Mouse (Mus musculus) MEL-GATA-1-ER (cell line): Measurements from ENCODE around the gene Oard1.

Experiments used
- DNase-seq: peaks from one replicate; pipeline ENCODE4 v3.0.0-alpha.2; 2012; ENCODE audit warnings: low read depth; ENCODE audit errors: extremely low read depth

Oard1 gene

DNA sequence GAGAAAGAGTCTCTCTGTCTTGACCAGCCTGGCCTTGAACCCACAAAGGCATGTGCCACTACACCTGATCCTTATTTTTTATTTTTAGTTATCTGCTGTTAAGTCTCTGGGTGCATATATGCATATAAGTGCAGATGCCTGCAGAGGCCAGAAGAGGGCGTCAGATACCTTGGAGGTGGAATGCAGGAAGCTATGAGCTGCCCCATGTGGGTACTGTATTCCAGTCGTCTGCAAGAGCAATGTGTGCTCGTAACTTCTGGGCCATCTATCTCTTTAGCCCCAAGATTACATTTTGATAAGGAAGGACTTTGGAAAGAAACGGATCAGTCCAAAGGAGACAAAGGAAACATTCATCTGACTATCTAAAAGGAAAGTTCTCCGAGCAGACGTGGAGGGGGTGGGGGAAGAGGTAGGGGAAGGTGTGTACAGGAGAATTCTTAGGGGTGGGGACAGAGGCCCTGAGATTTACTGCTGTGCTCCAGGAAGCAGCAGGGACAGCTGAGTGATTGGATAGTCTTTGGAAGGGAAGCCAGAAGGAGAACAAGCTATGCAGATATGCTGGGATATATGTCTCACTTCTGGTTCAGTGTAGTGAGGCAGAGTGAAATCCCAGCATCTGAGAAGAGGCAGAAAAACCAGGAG is 24.0 kb downstream of the Oard1 start:
- DNase-seq: no peak

DNA sequence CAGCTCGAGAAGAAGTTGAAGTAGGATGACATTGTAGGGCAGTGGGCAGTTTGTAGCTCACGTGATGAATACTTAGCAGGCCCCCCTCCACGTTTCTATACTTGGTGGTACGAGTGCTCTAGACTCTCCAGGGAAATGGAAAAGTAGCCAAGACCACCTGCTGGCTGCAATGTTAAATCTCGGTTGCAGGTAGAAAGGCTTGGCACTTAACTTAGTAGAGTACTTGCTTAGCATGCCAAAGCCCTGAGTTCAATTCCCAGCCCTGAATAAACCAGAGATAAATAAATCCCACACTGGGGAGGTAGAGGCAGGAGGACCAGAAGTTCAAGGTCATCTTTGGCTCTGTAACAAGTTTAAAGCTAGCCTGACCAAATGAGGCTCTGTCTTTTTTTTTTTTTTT is 24.7 kb downstream of the Oard1 start:
- no peak for DNase-seq

DNA sequence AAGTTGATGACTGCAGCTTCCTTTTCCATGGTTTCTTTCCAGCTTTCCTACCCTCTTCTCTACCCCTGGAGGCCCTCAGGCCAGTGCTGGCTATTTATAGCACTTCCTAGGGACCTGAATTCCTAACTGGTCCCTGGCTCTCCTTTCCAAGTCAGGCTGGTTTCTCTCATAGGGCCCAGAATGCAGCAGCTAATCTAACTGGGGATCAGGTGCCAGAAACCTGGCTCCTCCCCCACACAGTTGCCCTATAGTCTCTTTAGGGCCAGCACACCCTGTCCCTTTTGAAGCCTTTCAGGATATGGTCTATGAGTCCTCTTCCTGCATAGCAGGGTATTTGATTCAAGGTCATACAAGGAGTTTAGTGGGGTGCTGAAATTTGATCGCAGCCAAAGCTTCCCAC is 26.7 kb downstream of the Oard1 start:
- DNase-seq: no peak

DNA sequence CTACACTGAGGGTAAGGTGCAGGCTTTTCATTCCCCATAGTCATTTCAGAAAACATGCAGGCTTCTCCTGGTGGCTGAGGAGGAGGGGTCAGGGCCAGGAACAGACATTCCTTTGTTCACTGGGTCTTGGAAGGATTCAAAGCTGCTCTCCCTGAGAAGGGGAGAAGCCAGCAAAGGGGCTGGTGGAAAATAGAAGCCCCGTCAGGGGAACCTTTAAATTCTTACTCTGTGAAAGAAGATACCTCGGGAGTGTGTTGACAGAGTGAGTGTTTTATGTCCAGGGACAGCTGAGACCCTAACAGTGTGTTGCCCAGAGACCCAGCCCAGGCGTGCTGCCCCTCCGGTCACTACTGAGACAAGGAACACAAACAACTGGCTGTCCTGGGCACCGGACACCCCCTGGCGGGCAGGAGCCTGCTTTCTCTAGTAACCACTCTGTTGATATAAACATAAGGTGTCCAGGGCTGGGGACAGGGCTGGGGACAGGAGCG is 27.7 kb downstream of the Oard1 start:
- no peak for DNase-seq

DNA sequence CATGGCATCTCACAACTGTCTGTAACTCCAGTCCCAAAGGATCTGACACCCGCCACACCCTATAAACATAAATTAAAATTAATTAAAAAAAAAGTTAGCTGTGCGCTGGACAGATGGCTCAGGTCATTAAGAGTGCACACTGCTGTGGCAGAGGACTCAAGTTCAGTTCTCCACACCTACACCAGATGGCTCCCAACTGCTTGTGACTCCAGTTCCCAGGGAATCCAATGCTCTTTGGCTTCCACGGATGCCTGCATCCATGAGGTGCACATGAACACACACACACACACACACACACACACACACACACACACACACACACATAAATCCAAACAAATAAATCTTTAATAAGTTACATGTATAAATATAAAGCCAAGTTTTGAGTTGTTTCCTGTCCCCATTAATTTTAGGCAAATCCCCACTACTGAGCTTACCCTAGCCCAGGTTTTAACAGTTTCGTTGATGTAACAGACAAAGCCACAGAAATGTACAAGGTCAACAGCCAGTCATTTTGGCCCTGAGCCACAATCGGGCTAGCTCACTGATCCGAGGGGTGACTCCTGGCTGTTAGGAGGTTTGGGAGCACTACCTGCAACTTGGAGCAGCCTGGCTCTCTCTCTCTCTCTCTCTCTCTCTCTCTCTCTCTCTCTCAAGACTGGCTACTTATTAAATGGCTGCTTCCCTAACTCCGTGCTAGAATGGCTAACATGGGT is 33.1 kb downstream of the Oard1 start:
- no peak for DNase-seq

DNA sequence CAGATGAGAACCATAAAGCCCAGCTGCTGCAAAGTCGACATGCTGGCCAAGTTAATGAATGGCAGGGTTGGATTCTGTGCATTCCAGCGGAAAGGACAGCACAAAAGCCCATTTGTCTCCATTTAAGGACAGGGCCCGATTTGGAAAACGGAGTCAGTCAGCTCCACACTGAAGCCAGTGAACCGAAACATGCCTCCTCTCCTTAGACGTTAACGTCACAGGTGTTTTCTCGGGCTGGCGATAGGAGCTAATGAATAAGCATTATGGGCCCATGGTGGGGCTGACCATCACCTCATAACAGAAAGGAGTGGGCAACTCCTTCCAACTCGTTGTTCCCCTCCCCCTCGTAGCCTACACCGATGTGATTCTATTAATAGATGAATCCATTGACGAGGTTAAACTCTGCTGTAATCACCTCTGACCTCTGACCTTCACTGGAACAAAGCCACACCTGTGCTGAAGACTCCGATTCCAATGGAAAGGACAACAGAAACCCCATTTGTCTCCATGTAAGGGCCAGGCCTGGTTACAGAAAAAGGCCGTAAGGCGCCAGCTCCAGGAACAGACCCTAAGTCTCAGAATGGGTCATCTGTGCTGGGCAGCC is 33.8 kb downstream of the Oard1 start:
- DNase-seq: no peak

DNA sequence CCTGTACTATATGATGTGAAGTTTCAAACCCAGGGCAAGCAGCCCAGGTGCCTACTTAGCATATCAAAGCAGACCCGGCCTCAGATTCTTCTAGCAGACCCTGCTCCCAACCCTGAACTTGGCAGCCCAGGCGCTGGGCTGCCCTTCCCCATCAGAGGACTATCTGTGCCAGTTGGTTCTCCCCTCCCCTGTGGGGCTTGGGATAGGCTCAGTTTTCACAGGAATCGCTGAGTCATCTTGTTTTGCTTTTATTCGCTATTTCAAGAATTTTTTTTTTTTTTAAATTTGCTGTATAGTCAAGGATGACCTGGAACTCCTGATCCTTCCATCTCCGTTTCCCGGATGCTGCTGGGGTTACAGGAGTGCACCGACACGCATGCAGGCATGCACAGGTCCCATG is 37.9 kb downstream of the Oard1 start:
- DNase-seq: no peak

DNA sequence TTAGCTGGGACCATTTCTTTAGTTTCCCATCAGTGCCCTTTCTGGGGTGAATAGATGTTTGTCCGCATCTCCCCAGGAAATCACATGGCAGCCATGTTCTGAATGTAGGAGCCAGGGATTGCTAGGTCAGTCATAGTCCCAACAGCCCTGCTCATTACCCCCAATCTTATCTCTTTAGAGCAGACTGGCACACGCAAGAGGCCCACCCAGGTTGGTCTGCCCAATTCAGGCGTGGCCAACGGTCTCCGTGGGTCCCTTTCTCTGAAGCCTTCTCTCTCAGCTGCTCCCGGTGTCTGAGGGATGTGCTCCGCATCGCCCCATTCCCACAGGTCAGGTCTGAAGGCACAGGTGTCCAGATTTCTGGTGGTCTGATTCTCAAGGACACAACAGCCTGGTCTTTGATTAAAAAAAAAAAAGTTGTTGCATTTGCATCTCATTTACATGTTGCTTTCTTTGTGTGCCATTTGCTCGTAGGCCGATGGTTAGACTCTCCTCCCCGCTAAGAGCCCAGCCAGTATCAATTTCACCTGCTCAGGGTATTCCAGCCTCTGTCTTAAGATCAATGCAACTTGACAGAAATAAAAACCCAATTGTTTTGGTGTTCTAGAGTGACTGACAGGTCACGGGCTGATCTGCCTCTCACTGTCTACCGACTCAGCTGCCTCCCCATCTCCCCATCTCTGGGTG is 41.0 kb downstream of the Oard1 start:
- no peak for DNase-seq

DNA sequence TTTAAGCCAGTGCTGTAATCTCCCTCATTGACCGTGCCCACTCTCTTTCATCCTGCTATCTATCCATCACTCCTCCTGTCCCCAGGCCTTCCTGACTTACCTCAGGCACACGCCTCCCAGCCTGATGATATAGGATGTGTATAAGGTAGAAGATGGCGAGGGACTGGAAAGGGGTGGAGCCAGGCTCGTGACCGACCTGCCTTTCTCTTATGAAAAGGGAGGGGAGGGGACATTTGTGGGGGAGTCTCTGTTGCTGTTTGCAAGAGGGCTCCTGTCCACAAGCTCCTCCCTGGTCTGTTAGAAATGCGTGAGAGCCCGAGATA is 41.5 kb downstream of the Oard1 start, which contains the start of gene Tspo2:
Gene Tspo2, minus strand, starts transcription at position 170 of the 323 bp plus-strand sequence.
- DNase-seq: peak; percentile 85

DNA sequence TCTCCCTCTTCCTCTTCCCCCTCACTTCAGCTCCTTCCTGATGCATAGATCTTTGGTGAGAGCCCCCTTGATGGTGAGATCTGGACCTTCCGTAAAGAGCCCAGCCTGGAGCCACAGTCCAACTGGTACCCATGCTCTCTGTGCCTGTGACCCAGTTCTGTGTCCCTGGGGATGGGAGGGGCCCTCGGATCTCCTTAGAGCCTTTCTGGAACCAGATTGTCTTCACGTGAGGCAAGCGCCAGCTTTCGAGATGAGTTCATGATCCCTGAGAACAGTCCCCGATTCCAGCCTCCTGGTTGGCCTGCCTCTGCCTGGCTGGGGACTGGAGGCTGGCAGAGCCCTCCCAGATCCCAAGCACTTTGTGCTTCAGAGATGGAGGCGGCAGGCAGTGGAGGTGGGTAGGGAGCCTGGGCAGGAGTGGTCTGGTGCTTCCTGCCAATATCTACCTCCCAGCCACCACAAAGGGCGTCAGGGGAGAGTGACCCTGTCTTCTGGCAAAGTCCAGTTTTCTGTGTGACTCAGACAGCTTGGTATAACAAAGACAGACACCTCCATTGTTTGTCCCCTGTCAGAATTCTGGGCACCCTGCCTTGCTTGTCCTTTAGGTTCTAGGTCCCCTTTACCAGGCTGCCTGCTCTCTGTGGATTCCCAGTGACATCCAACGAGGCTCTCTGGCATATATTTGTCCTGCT is 42.1 kb downstream of the Oard1 start:
- DNase-seq: no peak

DNA sequence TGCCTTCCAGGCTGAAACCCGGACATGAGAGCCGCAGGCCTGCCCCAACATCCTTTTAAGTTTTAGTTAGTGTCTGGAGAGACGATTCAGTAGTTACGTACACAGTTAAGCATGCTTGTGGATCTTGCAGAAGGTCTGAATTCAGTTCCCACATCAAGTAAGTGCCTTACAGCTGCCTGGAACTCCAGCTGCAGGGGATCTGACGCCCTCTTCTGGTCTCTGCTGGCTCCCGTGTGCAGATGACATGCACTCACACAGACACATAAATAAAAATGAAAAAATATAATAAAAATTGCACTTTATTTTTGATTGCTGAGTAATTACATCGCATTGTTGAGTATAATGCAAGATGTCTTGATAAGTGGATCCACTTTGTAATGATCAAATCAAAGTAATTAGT is 43.7 kb downstream of the Oard1 start:
- no peak for DNase-seq

DNA sequence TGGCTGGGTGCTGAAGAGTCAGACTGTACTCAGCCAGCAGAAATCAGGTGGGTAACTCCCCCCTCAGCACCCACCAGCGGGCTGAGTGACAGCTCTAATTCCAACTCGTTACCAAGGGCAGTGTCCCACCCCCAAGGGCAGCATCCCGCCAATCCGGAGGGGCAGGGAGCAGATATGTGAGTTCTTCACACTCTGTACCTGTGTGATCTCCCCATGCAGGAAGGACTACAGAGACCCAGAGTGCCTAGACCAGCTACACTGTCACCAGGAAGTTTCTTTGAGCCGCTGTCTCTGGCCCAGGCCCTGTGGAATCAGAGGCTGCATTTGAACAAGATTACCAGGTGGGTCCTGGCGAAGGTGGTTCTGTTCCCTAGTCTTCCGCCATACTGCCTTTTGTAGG is 44.4 kb downstream of the Oard1 start:
- no peak for DNase-seq

DNA sequence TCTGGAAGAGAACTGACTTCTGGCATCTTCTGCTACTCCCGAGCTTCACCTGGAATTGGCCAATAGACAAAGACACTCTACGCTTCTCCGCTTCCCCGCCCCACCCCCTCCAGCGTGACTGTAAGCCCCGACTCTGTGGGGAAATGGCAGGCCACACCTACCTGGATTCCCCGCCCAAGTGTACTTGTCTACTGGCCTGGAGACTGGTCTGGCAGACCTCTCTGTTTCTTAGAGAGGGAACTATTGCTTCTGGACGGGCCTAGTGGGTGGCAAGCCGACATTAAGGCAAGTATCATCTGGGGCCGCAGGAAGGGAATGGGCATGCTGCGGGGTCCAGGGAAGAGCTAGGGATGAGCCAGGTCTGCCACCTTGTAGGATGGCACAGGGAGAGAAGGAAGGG is 44.9 kb downstream of the Oard1 start, which contains the start of gene Unc5cl:
Gene Unc5cl, plus strand, starts transcription at position 214 of the 400 bp plus-strand sequence.
- peak; percentile 78 for DNase-seq

DNA sequence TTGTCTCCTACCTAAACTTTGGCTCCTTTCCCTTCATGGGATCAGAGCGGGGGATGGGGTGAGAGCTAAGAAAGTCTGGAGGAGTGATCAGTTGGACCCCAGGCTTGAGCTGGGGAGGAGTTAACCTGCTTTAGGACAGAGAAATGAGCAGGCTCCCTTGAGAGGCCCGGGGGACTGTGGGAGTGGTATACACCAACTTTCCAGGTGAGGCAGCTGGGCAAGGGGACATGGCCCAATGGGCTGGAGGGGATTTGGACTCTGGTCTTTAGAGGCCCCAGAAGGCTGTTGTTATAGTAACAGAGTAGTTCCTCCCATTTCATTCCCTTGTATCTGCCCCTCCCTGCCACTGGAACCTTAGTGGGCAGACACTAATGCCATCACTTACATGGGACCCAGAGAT is 46.1 kb downstream of the Oard1 start:
- no peak for DNase-seq

DNA sequence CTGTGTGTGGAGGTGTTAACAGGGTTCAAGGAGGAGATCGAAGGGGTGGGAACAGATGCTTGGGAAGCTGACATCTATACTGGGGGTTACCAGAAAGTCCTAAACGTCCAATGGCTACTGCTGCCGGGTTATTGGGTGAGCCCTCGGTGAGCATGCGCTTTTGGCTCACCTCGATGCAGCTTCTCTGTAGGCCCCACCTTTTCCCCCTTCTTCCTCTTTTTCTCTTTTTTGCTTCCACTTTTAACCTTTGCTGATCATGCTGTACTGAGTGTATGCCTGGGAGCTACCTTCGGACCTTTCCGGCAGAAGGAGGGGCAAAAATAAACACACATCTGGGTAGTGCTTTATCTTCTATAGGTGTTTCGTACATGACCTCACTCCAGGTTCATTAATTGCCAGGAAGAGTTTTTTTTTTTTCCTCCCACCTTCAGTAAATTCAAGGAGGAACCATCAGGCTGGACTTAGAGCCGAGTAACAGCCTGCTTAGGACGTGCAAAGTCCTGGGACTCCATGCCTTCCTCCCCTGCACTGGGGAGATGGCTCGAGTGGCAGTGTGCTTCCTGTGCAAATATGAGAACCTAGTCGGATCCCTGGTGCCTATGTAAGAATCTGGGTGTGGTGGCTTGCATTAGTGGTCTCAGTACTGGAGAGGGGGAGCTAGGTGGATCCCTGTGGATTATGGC is 48.3 kb downstream of the Oard1 start:
- DNase-seq: peak; percentile 86

DNA sequence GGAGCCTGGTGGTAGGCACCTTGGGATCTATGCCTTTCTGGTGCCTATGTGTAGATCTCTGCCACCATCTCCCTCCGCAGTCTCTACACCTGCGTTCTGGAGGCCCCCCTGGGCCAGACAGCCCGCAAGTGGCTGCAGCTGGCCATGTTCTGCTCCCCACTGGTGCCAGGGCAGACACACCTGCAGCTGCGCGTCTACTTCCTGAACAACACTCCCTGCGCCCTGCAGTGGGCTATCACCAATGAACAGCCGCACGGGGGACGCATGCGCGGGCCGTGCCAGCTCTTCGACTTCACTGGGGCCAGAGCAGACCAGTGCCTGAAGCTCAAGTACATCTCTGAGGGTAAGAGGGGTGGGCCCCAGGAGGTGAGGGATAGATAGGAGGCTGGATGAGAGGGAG is 52.3 kb downstream of the Oard1 start:
- DNase-seq: no peak

DNA sequence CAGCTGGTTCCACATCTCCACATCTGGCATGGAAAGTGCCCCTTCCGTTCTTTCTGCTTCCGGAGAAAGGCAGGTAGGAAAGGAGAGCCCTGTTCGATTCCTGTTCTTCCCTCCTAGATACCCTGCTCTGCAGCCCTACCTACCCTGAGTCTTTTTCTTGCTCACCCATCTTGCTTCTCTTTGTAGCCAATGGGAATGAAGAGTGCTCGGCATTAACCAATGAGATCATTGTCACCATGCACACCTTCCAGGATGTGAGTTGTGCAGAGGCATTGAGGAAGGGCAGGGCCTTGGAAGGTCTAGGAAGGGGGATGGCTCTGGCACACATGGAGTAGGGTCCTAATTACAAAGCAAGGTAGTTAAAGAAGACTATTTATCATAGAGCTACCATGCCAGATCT is 53.6 kb downstream of the Oard1 start:
- no peak for DNase-seq
